Mouse (Mus musculus) layer of hippocampus, postnatal 10 days (tissue): ENCODE results near the gene Srp54b. TPM values are rescaled to one million over a fixed set of nuclear protein-coding genes. Genes with fewer than 3 reads are reported as not detected.
"Not testable (repeated sequence)": the region's sequence is repeated elsewhere in the genome, so short reads cannot be mapped to it uniquely, and the experiment has no call there.

Experiments
- DNase-seq, 2 experiments: peaks; one replicate each; pipeline ENCODE4 v3.0.0; 2021; ENCODE audit warnings: low spot score in 2 of 2
- long read RNA-seq: library from polyadenylated mRNA; stranded (forward); transcript quantifications from one replicate; pipeline ENCODE4 v2.0.0, GENCODE M21; 2023
- total RNA-seq, 2 experiments: library from RNA; stranded (reverse); gene quantifications; 2 replicates each; pipeline ENCODE4 v1.2.3; 2021

Srp54b gene
- total RNA-seq = 10 to 100 TPM; 73.1 to 95.4 TPM
- long read RNA-seq, transcript Srp54b-201 (16 exons, 3,646 nt) = major isoform, 87 of 93 reads
- long read RNA-seq, partial matches to known transcripts = 2 of 93 reads
- long read RNA-seq, other reads (novel, unspliced or antisense) = 4 of 93 reads

DNA sequence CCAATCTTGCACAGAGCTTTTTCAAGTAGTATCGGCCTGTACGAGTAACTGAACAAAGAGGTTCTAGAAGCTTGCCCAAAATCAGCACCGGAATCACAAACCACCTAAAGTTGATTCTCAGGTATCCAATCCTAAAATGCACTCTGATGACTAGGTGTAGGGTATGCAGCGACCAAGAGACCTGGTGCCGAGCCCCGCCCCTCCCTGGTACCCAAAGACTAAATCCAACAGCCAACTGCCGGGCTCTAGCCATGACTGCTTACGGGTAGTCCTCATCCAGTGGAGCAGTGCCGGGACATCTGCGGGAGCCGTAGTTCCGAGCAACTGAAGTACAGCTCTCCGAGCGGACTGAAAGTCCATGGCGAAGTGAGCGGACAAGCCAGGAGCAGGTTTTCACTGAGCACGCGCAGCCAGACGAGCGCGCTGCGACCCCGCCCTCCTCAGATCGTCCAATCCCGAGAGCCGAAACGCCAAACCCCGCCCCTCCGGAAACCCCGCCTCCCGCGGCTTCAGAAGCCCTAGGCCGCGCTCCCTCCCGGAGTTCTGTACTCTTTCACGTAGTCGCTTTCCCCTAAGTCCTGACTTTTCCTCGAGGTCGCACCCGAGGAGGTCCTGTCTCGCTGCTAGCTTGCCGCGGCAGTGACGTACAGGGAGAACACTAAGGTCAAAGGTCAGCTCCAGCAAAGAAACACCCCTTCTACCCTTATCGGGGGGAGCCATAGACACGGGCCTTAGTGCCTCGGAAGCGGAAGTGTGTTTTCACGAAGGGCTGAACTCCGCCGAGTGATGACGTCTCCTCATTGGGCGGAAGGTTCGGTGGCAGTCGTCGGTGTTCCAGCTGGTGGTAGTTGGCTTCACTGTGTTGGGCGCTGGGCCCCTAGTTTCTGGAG is at the start of gene Srp54b:
Gene Srp54b (plus strand): TSS at position 546 of the 890 bp plus-strand sequence.
- not testable (repeated sequence) for DNase-seq

DNA sequence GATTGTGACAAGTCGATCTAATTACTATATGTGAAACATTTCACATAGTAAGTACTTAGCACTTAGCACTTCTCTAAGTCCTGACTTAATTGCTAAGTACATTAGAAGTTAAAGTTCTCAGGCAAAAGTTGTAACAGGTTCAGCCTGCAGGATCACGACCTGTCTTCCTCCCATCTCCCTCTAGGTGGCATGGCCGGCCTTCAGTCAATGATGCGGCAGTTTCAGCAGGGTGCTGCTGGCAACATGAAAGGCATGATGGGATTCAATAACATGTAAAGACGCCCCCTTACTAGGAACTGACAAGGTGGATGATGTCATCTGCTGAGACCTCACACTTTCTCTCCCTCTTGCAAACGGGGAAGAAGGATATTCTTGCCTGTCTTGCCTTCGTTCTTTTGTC is 42.3 kb upstream of the Srp54b start:
- DNase-seq = not testable (repeated sequence)

- not testable (repeated sequence) for DNase-seq
Observed at GRCm38 (mm10) chr12:55124242-55124641, 30.7 kb upstream of the Srp54b start, which contains the start of gene Fam177a. Gene Fam177a, plus strand, starts transcription at chr12:55124469.

- DNase-seq = not testable (repeated sequence)
Observed at GRCm38 (mm10) chr12:55124731-55125130, 30.2 kb upstream of the Srp54b start.

DNA sequence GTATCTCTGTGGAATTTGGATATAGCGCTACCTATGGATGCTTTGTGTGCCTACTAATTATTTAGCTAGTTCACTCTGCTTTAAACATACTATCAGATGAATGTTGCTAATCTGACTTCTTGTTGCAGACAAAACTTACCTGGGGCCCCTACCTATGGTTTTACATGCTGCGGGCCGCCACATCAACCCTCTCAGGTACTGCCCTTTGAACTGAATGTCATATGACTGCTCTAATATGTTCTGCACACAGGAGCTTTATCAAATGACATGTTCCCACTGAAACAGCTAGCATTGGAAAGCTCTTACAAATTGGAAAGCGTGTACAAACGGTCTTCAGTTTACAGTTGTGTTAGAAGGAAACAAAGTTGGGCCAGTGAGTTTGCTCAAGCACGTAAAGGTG is 19.4 kb upstream of the Srp54b start:
- DNase-seq = not testable (repeated sequence)

DNA sequence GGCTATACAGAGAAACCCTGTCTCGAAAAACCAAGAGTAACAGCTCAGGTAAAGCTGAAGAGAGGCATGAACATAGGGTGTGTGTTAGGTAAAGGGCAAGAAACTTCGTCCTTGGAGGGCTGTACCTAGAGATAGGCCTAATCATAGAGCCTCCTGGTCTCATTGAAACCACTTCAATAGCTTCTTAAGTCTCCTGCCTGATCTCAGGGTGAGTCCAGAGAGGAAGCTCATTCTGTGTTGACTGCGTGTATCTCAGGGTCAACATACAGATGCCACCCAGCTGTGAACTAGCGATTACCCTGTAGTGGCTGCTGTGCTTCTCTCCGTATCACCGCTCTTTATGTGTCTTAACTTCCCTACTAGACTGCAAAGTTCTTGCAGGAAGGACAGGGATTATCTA is 17.0 kb upstream of the Srp54b start:
- not testable (repeated sequence) for DNase-seq

DNA sequence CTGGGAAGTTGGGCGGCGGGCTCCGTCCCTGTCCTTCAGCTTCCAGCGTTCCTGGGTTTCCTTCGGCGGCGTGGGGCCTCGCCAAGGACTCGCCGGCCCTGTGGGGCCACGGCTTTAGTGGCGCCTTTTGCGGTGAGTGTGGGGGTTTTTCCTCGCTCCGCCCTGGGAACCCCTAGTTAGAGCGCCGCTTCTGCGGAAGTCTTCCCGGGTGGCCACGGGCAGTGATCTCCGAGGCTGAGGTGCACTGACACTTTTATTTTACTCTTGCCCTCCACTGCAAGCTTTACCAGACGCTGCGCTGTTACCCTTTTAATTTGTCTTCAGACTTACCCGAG is 512 bp downstream of the Srp54b start:
- not testable (repeated sequence) for DNase-seq

GRCm38 (mm10) chr12:55167034-55167557 is 12.2 kb downstream of the Srp54b start:
- not testable (repeated sequence) for DNase-seq

DNA sequence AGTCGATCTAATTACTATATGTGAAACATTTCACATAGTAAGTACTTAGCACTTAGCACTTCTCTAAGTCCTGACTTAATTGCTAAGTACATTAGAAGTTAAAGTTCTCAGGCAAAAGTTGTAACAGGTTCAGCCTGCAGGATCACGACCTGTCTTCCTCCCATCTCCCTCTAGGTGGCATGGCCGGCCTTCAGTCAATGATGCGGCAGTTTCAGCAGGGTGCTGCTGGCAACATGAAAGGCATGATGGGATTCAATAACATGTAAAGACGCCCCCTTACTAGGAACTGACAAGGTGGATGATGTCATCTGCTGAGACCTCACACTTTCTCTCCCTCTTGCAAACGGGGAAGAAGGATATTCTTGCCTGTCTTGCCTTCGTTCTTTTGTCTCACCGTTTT is 32.8 kb downstream of the Srp54b start:
- DNase-seq = not testable (repeated sequence)

DNA sequence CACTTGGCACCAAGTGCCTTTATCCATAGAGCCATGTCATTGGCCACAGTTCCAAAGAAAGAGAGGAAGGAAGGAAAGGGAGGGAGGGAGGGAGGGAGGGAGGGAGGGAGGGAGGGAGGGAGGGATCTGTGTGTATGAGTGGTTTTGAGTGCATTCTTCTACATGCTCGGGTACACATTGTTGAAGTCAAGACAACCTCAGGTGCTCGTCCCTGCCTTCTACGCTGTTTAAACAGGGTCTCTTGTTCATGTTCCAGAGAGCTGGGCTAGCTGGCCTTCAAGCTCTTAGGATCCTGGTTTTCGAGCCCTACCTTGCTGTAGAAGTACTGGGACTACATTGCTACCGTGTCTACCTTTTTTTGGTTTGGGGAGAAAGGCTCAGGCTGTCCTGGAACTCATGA is 34.2 kb downstream of the Srp54b start:
- DNase-seq = not testable (repeated sequence)

GRCm38 (mm10) chr12:55199306-55199705 is 44.4 kb downstream of the Srp54b start, which contains the start of gene 1700047I17Rik2:
Gene 1700047I17Rik2, plus strand, starts transcription at chr12:55199592.
- not testable (repeated sequence) for DNase-seq

GRCm38 (mm10) chr12:55199799-55200198 is 44.9 kb downstream of the Srp54b start:
- DNase-seq = not testable (repeated sequence)

GRCm38 (mm10) chr12:55212944-55213343 is 58.0 kb downstream of the Srp54b start:
- DNase-seq = not testable (repeated sequence)

GRCm38 (mm10) chr12:55229626-55230519 is 75.0 kb downstream of the Srp54b start, which contains the start of gene Srp54c:
Gene Srp54c, plus strand, starts transcription at chr12:55230168.
- DNase-seq = not testable (repeated sequence)

GRCm38 (mm10) chr12:55230520-55230861 is 75.6 kb downstream of the Srp54b start:
- DNase-seq = not testable (repeated sequence)

Other genes starting within 250 kb of the Srp54b start
- not detected for gene Gm20403, start 168.6 kb upstream of the Srp54b start, total RNA-seq
- gene Baz1a, start 140.8 kb upstream of the Srp54b start, total RNA-seq = 1 to 10 TPM; 2.9 to 4.2 TPM
- 10 to 100 TPM in 1 of 2 experiments, 1 to 10 TPM in 1; 8.5 to 10.6 TPM for gene 2700097O09Rik, start 75.0 kb upstream of the Srp54b start, total RNA-seq
- 100 to 1,000 TPM; 102 to 116 TPM for gene Srp54a, start 74.8 kb upstream of the Srp54b start, total RNA-seq
- gene Fam177a, start 30.6 kb upstream of the Srp54b start, total RNA-seq = 10 to 100 TPM; 26.7 to 36.8 TPM
- 10 to 100 TPM in 1 of 2 experiments, not detected in 1; 11.8 TPM for gene 1700047I17Rik2, start 44.5 kb downstream of the Srp54b start, total RNA-seq
- 10 to 100 TPM; 35.2 to 41.0 TPM for gene Srp54c, start 75.1 kb downstream of the Srp54b start, total RNA-seq
- 1 to 10 TPM; 7.6 to 8.8 TPM for gene 1110008L16Rik, start 144.5 kb downstream of the Srp54b start, total RNA-seq
- gene Ppp2r3c, start 147.9 kb downstream of the Srp54b start, total RNA-seq = 10 to 100 TPM; 13.0 to 13.9 TPM
- 100 to 1,000 TPM; 167 to 168 TPM for gene Psma6, start 229.1 kb downstream of the Srp54b start, total RNA-seq